Mouse (Mus musculus): ENCODE results near the gene Asna1. TPM values are rescaled to one million over a fixed set of nuclear protein-coding genes. Genes with fewer than 3 reads are reported as not detected.
A peak's percentile ranks its signal among the peaks of the same experiment; 100 is the strongest.

Asna1 gene
- polyA plus RNA-seq, 1 experiment from 2014 or later = 83.1 TPM

GRCm38 (mm10) chr8:85029271-85029670 is 4.2 kb upstream of the Asna1 start:
- Histone ChIP-seq H3K9ac (replicated peaks; ENCODE audit: low read depth) (no peak overlapping the region), H3K27ac (ENCODE audit: low read length) (no peak overlapping the region), H3K4me3 (ENCODE audit: low read depth, low read length) (no peak overlapping the region), H3K4me2 (replicated peaks; ENCODE audit: low read depth, low read length) (no peak overlapping the region), H3K9me3 (ENCODE audit: low read length) (no peaks in the 10 kb centered on the region), H3K4me1 (ENCODE audit: insufficient read depth, low read depth, low read length) (peaks cover 19% of the 10 kb centered on the region), H3K27me3 (replicated peaks; ENCODE audit: insufficient read depth, low read length) (no peaks in the 10 kb centered on the region), H3K36me3 (ENCODE audit: insufficient read depth, low read length) (peaks cover 10% of the 10 kb centered on the region)
- 75% methylated on average over 14 of the region's 14 CpGs for WGBS
- TF ChIP-seq CTCF (IDR thresholded peaks at IDR 0.05) = no peak
- TF ChIP-seq EP300 (IDR thresholded peaks at IDR 0.05) = no peak
- DNase-seq (ENCODE audit: low spot score) = no peak
- ATAC-seq = no peak

- H3K4me3 ChIP-seq (ENCODE audit: low read depth, low read length) = peak overlapping the region; percentile 88
- DNase-seq (ENCODE audit: low spot score) (peak; percentile 28), ATAC-seq (no peak)
These were observed 2.8 kb upstream of the Asna1 start for GRCm38 (mm10) chr8:85027922-85028321.

GRCm38 (mm10) chr8:85027516-85027855 is 2.4 kb upstream of the Asna1 start:
- no peak for ATAC-seq
- Histone ChIP-seq H3K4me3 (ENCODE audit: low read depth, low read length) (peak overlapping the region; percentile 88), H3K36me3 (ENCODE audit: insufficient read depth, low read length) (peaks cover 10% of the 10 kb centered on the region), H3K9ac (replicated peaks; ENCODE audit: low read depth) (peak overlapping the region; percentile 95), H3K27me3 (replicated peaks; ENCODE audit: insufficient read depth, low read length) (no peaks in the 10 kb centered on the region), H3K4me2 (replicated peaks; ENCODE audit: low read depth, low read length) (peak overlapping the region; percentile 88), H3K27ac (ENCODE audit: low read length) (peak overlapping the region; percentile 81), H3K9me3 (ENCODE audit: low read length) (no peaks in the 10 kb centered on the region), H3K4me1 (ENCODE audit: insufficient read depth, low read depth, low read length) (peaks cover 23% of the 10 kb centered on the region)
- DNase-seq (ENCODE audit: low spot score) = no peak
- 0% methylated on average over 13 of the region's 13 CpGs for WGBS
- TF ChIP-seq CTCF (IDR thresholded peaks at IDR 0.05) (no peak), EP300 (IDR thresholded peaks at IDR 0.05) (no peak)

More at GRCm38 (mm10) chr8:85027922-85028321, 2.8 kb upstream of the Asna1 start:
- Histone ChIP-seq H3K4me1 (ENCODE audit: insufficient read depth, low read depth, low read length) (peaks cover 23% of the 10 kb centered on the region), H3K9me3 (ENCODE audit: low read length) (no peaks in the 10 kb centered on the region), H3K27me3 (replicated peaks; ENCODE audit: insufficient read depth, low read length) (no peaks in the 10 kb centered on the region), H3K27ac (ENCODE audit: low read length) (no peak overlapping the region), H3K9ac (replicated peaks; ENCODE audit: low read depth) (peak overlapping the region; percentile 95; the same call in 1 of the 2 replicates), H3K36me3 (ENCODE audit: insufficient read depth, low read length) (peaks cover 10% of the 10 kb centered on the region), H3K4me2 (replicated peaks; ENCODE audit: low read depth, low read length) (peak overlapping the region; percentile 88)
- TF ChIP-seq CTCF (IDR thresholded peaks at IDR 0.05) (peak; percentile 18; the same call in 1 of the 2 replicates), EP300 (IDR thresholded peaks at IDR 0.05) (no peak)
- 11% methylated on average over 2 of the region's 2 CpGs for WGBS

GRCm38 (mm10) chr8:85026670-85027515 is 1.8 kb upstream of the Asna1 start, which contains the start of gene Trir:
TSS of gene Trir (plus strand) at chr8:85026823.
- DNase-seq (ENCODE audit: low spot score) = peak; percentile 99
- peak; percentile 89 for ATAC-seq
- TF ChIP-seq EP300 (IDR thresholded peaks at IDR 0.05) (no peak), CTCF (IDR thresholded peaks at IDR 0.05) (no peak; the same call in 1 of the 2 replicates)

GRCm38 (mm10) chr8:85023846-85024245 is 1.2 kb downstream of the Asna1 start:
- no peak for ATAC-seq
- Histone ChIP-seq H3K9me3 (ENCODE audit: low read length) (no peaks in the 10 kb centered on the region), H3K27ac (ENCODE audit: low read length) (no peak overlapping the region), H3K36me3 (ENCODE audit: insufficient read depth, low read length) (peaks cover 8% of the 10 kb centered on the region; the same call in 1 of the 2 replicates), H3K4me3 (ENCODE audit: low read depth, low read length) (no peak overlapping the region), H3K4me2 (replicated peaks; ENCODE audit: low read depth, low read length) (no peak overlapping the region), H3K9ac (replicated peaks; ENCODE audit: low read depth) (no peak overlapping the region), H3K4me1 (ENCODE audit: insufficient read depth, low read depth, low read length) (peaks cover 22% of the 10 kb centered on the region), H3K27me3 (replicated peaks; ENCODE audit: insufficient read depth, low read length) (no peaks in the 10 kb centered on the region)
- 97% methylated on average over 3 of the region's 3 CpGs for WGBS
- DNase-seq (ENCODE audit: low spot score) = no peak
- TF ChIP-seq CTCF (IDR thresholded peaks at IDR 0.05) = no peak
- no peak for TF ChIP-seq EP300 (IDR thresholded peaks at IDR 0.05)

More at GRCm38 (mm10) chr8:85026670-85027515, 1.8 kb upstream of the Asna1 start, which contains the start of gene Trir:
- 1% methylated on average over 38 of the region's 75 CpGs for WGBS
- peak within 1 kb of the TSS; percentile 88 for H3K4me2 ChIP-seq (replicated peaks; ENCODE audit: low read depth, low read length)
- H3K27ac ChIP-seq (ENCODE audit: low read length) = peak within 1 kb of the TSS; percentile 81
- H3K9me3 ChIP-seq (ENCODE audit: low read length) = no peaks in the 10 kb centered on the region
- H3K4me1 ChIP-seq (ENCODE audit: insufficient read depth, low read depth, low read length) = peaks cover 23% of the 10 kb centered on the region
- H3K27me3 ChIP-seq (replicated peaks; ENCODE audit: insufficient read depth, low read length) = no peaks in the 10 kb centered on the region
- H3K9ac ChIP-seq (replicated peaks; ENCODE audit: low read depth) = peak within 1 kb of the TSS; percentile 95
- H3K36me3 ChIP-seq (ENCODE audit: insufficient read depth, low read length) = peaks cover 15% of the 10 kb centered on the region
- peak within 1 kb of the TSS; percentile 88 for H3K4me3 ChIP-seq (ENCODE audit: low read depth, low read length)

GRCm38 (mm10) chr8:85021514-85022055 is 3.5 kb downstream of the Asna1 start:
- no peaks in the 10 kb centered on the region for H3K27me3 ChIP-seq (replicated peaks; ENCODE audit: insufficient read depth, low read length)
- no peak overlapping the region for H3K4me2 ChIP-seq (replicated peaks; ENCODE audit: low read depth, low read length)
- TF ChIP-seq EP300 (IDR thresholded peaks at IDR 0.05) (no peak), CTCF (IDR thresholded peaks at IDR 0.05) (peak; percentile 21; the same call in 1 of the 2 replicates)
- peaks cover 15% of the 10 kb centered on the region for H3K36me3 ChIP-seq (ENCODE audit: insufficient read depth, low read length)
- H3K27ac ChIP-seq (ENCODE audit: low read length) = no peak overlapping the region
- no peak overlapping the region for H3K9ac ChIP-seq (replicated peaks; ENCODE audit: low read depth)
- DNase-seq (ENCODE audit: low spot score) (no peak), ATAC-seq (no peak)
- WGBS = 89% methylated on average over 3 of the region's 3 CpGs
- H3K4me3 ChIP-seq (ENCODE audit: low read depth, low read length) = no peak overlapping the region
- no peaks in the 10 kb centered on the region for H3K9me3 ChIP-seq (ENCODE audit: low read length)
- peaks cover 18% of the 10 kb centered on the region for H3K4me1 ChIP-seq (ENCODE audit: insufficient read depth, low read depth, low read length)
